Mouse (Mus musculus) CH12.LX (cell line): ENCODE measurements at regions not wholly inside any gene's neighbourhood (a gene's known extent, or its start where the extent isn't known, plus 50 kb on each side); places are given as distances from the start of the nearest gene placed in this dataset.

ENCODE experiments used
- DNase-seq: peaks from one replicate; pipeline ENCODE4 v3.0.0-alpha.2; 2013; ENCODE audit errors: extremely low read depth
- H3K27ac ChIP-seq: 2 replicates; pipeline ENCODE4 v1.5.1; 2012; ENCODE audit warnings: low read depth, mild to moderate bottlenecking, control low read depth, moderate library complexity; ENCODE audit not compliant: insufficient read depth
- H3K27me3 ChIP-seq: replicated peaks from 2 replicates; pipeline ENCODE3; 2012; ENCODE audit warnings: inconsistent platforms
- H3K36me3 ChIP-seq, 2 experiments: replicated peaks in 1 of 2; 2 replicates each; pipeline versions ENCODE3 to v1.6.1; 2012; ENCODE audit warnings: inconsistent platforms in 1 of 2, low read length in 1 of 2, mild to moderate bottlenecking in 1 of 2, mixed read lengths in 1 of 2, moderate library complexity in 1 of 2; ENCODE audit not compliant: control insufficient read depth in 1 of 2, insufficient read depth in 1 of 2
- H3K4me1 ChIP-seq, 2 experiments: 2 replicates each; pipeline ENCODE4 v1.6.1; 2012; ENCODE audit warnings: inconsistent platforms in 1 of 2, moderate library complexity in 1 of 2; ENCODE audit not compliant: insufficient read depth in 2 of 2, control insufficient read depth in 1 of 2
- H3K4me2 ChIP-seq: 2 replicates; pipeline ENCODE4 v1.6.1; 2012; ENCODE audit warnings: low read depth, mild to moderate bottlenecking, control low read depth; ENCODE audit not compliant: poor library complexity, insufficient read depth, severe bottlenecking
- H3K4me3 ChIP-seq, 3 experiments: fragments of 150-350 bp in 1 of 3; sonication (generic) in 1 of 3; replicated peaks in 1 of 3; 2 replicates each; pipeline versions ENCODE3 to v1.5.1; 2011 to 2012; ENCODE audit warnings: low read depth in 2 of 3, low read length in 2 of 3, mild to moderate bottlenecking in 2 of 3, moderate library complexity in 2 of 3, control low read depth in 1 of 3, improper control_type of control experiment in 1 of 3, inconsistent platforms in 1 of 3, mixed read lengths in 1 of 3; ENCODE audit not compliant: poor library complexity in 1 of 3
- H3K79me2 ChIP-seq: replicated peaks from 2 replicates; pipeline ENCODE4 v1.6.1; 2012; ENCODE audit warnings: mild to moderate bottlenecking, moderate library complexity; ENCODE audit not compliant: control insufficient read depth, poor library complexity, insufficient read depth, severe bottlenecking; ENCODE audit errors: extremely low read depth
- H3K9ac ChIP-seq: 2 replicates; pipeline ENCODE4 v1.6.1; 2012; ENCODE audit warnings: low read depth, mild to moderate bottlenecking, control low read depth, moderate library complexity; ENCODE audit not compliant: insufficient read depth
- H3K9me3 ChIP-seq: replicated peaks from 2 replicates; pipeline ENCODE3; 2012; ENCODE audit warnings: low read length, inconsistent platforms, mixed read lengths
- CHD1 ChIP-seq: IDR thresholded peaks from 2 replicates; pipeline ENCODE4 v1.6.1; 2012; ENCODE audit warnings: low read depth, low read length, improper control_type of control experiment, inconsistent platforms
- CTCF ChIP-seq, 2 experiments: IDR thresholded peaks in 1 of 2; conservative IDR thresholded peaks in 1 of 2; 2 replicates each; pipeline ENCODE4 v1.5.1; 2011 to 2012; ENCODE audit warnings: low read depth in 2 of 2, low read length in 2 of 2, improper control_type of control experiment in 1 of 2, inconsistent platforms in 1 of 2, mild to moderate bottlenecking in 1 of 2, moderate library complexity in 1 of 2
- E2F4 ChIP-seq: IDR thresholded peaks from 2 replicates; pipeline ENCODE4 v1.6.1; 2011; ENCODE audit warnings: low read depth, low read length, improper control_type of control experiment; ENCODE audit not compliant: insufficient replicate concordance
- ELF1 ChIP-seq: IDR thresholded peaks from 2 replicates; pipeline ENCODE4 v1.6.1; 2014; ENCODE audit warnings: low read depth, mild to moderate bottlenecking, inconsistent platforms, low read length, improper control_type of control experiment
- JUN ChIP-seq: IDR thresholded peaks from 2 replicates; pipeline ENCODE4 v1.6.1; 2011; ENCODE audit warnings: low read depth, mild to moderate bottlenecking, low read length, improper control_type of control experiment, moderate library complexity; ENCODE audit not compliant: insufficient read depth
- JUND ChIP-seq: conservative IDR thresholded peaks from 2 replicates; pipeline ENCODE4 v1.6.1; 2011; ENCODE audit warnings: low read depth, low read length, improper control_type of control experiment
- MAFK ChIP-seq: IDR thresholded peaks from 2 replicates; pipeline ENCODE4 v1.6.1; 2011; ENCODE audit warnings: low read length, improper control_type of control experiment; ENCODE audit not compliant: insufficient replicate concordance
- MAX ChIP-seq: IDR thresholded peaks from 2 replicates; pipeline ENCODE4 v1.6.1; 2011; ENCODE audit warnings: low read length, improper control_type of control experiment
- MEF2A ChIP-seq: IDR thresholded peaks from 2 replicates; pipeline ENCODE4 v1.6.1; 2014; ENCODE audit warnings: low read depth, mild to moderate bottlenecking, inconsistent platforms, low read length, improper control_type of control experiment, borderline replicate concordance
- MXI1 ChIP-seq: IDR thresholded peaks from 2 replicates; pipeline ENCODE4 v1.6.1; 2011; ENCODE audit warnings: mild to moderate bottlenecking, low read depth, low read length, improper control_type of control experiment
- MYC ChIP-seq: IDR thresholded peaks from 2 replicates; pipeline ENCODE4 v1.6.1; 2011; ENCODE audit warnings: low read depth, mild to moderate bottlenecking, improper control_type of control experiment, low read length
- NRF1 ChIP-seq: IDR thresholded peaks from 2 replicates; pipeline ENCODE4 v1.6.1; 2014; ENCODE audit warnings: low read depth, mild to moderate bottlenecking, inconsistent platforms, low read length, improper control_type of control experiment, moderate library complexity
- POLR2A ChIP-seq: IDR thresholded peaks from 2 replicates; pipeline ENCODE4 v1.6.1; 2011; ENCODE audit warnings: low read depth, mild to moderate bottlenecking, improper control_type of control experiment, low read length
- POLR2AphosphoS2 ChIP-seq: IDR thresholded peaks from 2 replicates; pipeline ENCODE4 v1.6.1; 2011; ENCODE audit warnings: low read depth, low read length, improper control_type of control experiment
- RAD21 ChIP-seq: IDR thresholded peaks from 2 replicates; pipeline ENCODE4 v1.6.1; 2011; ENCODE audit warnings: low read depth, mild to moderate bottlenecking, low read length, improper control_type of control experiment, moderate library complexity
- RCOR1 ChIP-seq: conservative IDR thresholded peaks from 2 replicates; pipeline ENCODE4 v1.6.1; 2012; ENCODE audit warnings: low read depth, mild to moderate bottlenecking, inconsistent platforms, low read length, improper control_type of control experiment
- SMC3 ChIP-seq: IDR thresholded peaks from 2 replicates; pipeline ENCODE4 v1.6.1; 2011; ENCODE audit warnings: low read depth, low read length, improper control_type of control experiment
- USF1 ChIP-seq: IDR thresholded peaks from 2 replicates; pipeline ENCODE4 v1.6.1; 2014; ENCODE audit warnings: low read depth, mild to moderate bottlenecking, inconsistent platforms, low read length, improper control_type of control experiment
- USF2 ChIP-seq: conservative IDR thresholded peaks from 2 replicates; pipeline ENCODE4 v1.6.1; 2011; ENCODE audit warnings: low read depth, low read length, improper control_type of control experiment
- ZKSCAN1 ChIP-seq: IDR thresholded peaks from 2 replicates; pipeline ENCODE4 v1.6.1; 2012; ENCODE audit warnings: low read depth, inconsistent platforms, low read length, improper control_type of control experiment, borderline replicate concordance
- ZNF384 ChIP-seq: IDR thresholded peaks from 2 replicates; pipeline ENCODE4 v1.6.1; 2012; ENCODE audit warnings: low read depth, low read length, improper control_type of control experiment, inconsistent platforms
- dilution Hi-C: fragments of 300-500 bp; cut with MboI; formaldehyde crosslinking; loops from 2 replicates; pipeline ENCODE4 v1.14.3; 2020; ENCODE audit warnings: low sequenced_read_pairs; ENCODE audit not compliant: extremely low pct_unique_long_range_greater_than_20kb, extremely low pct_ligation_motif_present
- in situ Hi-C: fragments of 300-500 bp; cut with MboI; formaldehyde crosslinking; loops from 3 replicates; pipeline ENCODE4 v1.14.3; 2019; ENCODE audit warnings: low sequenced_read_pairs, low pct_ligation_motif_present, low pct_unique_long_range_greater_than_20kb, mixed read lengths

DNA sequence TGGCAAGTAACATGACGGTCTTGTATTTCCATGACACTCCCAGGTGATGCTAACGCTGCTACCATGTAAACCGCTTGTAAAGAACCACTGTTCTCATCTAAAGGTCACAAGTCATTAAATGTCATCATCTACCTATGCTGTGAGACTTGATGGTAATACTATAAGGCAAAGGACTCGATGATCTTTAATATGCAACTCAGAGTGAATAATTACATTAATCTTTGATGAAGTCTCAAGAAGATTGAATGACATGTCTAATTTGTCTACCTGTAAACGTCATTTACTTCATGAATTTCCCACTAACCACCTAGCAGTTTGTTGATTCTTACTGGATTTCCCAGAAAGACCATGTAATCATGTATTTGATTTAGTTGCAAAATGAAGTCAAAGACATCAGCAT is 143.5 kb upstream of the Cblb start:
- no peak overlapping the region for H3K27ac ChIP-seq
- in situ Hi-C loops (no loop called here), dilution Hi-C loops (no loop called here)
- H3K27me3 ChIP-seq = no peaks in the 10 kb centered on the region
- H3K4me1 ChIP-seq = no peaks in the 10 kb centered on the region
- H3K9ac ChIP-seq = no peak overlapping the region
- no peak overlapping the region for H3K4me2 ChIP-seq
- no peak for DNase-seq
- TF ChIP-seq NRF1 = no peak
- no peak for TF ChIP-seq MAX
- no peak for TF ChIP-seq USF2
- TF ChIP-seq MYC = no peak
- TF ChIP-seq RAD21 = no peak
- no peak for TF ChIP-seq USF1
- no peak for TF ChIP-seq ZKSCAN1
- no peak for TF ChIP-seq POLR2AphosphoS2
- TF ChIP-seq POLR2A = no peak
- TF ChIP-seq MAFK = no peak
- no peak for TF ChIP-seq RCOR1
- no peak for TF ChIP-seq MXI1
- TF ChIP-seq MEF2A = no peak
- no peak for TF ChIP-seq E2F4
- no peaks in the 10 kb centered on the region for H3K79me2 ChIP-seq
- H3K36me3 ChIP-seq = no peaks in the 10 kb centered on the region
- H3K4me3 ChIP-seq = no peak overlapping the region
- H3K9me3 ChIP-seq = no peaks in the 10 kb centered on the region

DNA sequence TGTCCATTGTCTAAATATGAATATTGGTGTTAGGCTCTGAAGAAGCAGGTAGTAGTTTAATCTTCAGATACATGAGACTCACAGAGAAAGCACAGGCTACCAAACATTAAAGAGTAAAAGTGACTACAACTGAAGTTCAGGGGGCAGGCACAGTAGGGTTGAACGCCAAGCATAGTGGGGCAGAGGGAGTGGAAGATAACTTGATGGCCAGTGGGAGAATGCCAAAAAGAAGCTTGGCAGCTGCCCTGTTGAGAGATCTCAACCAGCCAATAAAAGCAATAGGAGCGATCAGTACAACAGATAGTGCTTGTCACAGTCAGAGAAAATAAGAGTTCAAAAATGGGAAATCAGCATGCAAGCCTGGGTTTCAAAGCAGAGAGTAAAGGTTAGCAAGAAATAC is 125.4 kb upstream of the Cblb start:
- TF ChIP-seq JUN = no peak
- no peak for TF ChIP-seq RCOR1
- TF ChIP-seq MAFK = no peak
- no peak for TF ChIP-seq ELF1
- TF ChIP-seq CTCF (conservative IDR thresholded peaks at IDR 0.05 in 1 of 2, IDR thresholded peaks at IDR 0.05 in 1 of 2; ENCODE audit: low read depth in 2 of 2, low read length in 2 of 2) = no peak
- no peak for TF ChIP-seq MXI1
- no peak for TF ChIP-seq ZNF384
- TF ChIP-seq CHD1 = no peak
- no peak for TF ChIP-seq SMC3
- TF ChIP-seq JUND = no peak
- TF ChIP-seq MEF2A = no peak
- no peaks in the 10 kb centered on the region for H3K9me3 ChIP-seq
- in situ Hi-C loops (no loop called here), dilution Hi-C loops (no loop called here)
- no peaks in the 10 kb centered on the region for H3K27me3 ChIP-seq
- H3K79me2 ChIP-seq = no peaks in the 10 kb centered on the region
- no peak overlapping the region for H3K9ac ChIP-seq
- H3K27ac ChIP-seq = no peak overlapping the region
- no peak overlapping the region for H3K4me2 ChIP-seq
- H3K4me1 ChIP-seq = no peaks in the 10 kb centered on the region
- no peak for DNase-seq
- no peaks in the 10 kb centered on the region for H3K36me3 ChIP-seq
- H3K4me3 ChIP-seq = no peak overlapping the region
